Mouse (Mus musculus) stomach, embryonic 14.5 days (tissue): Measurements from ENCODE around the gene Cnih2. TPM values are rescaled to one million over a fixed set of nuclear protein-coding genes. Genes with fewer than 3 reads are reported as not detected.

Experiments used
- ATAC-seq: fragments of 200-750 bp; cut with Nextera tagmentation; 2 replicates; pipeline ENCODE4 v1.8.0; 2017; ENCODE audit warnings: low read depth, moderate TSS enrichment; ENCODE audit not compliant: insufficient number of reproducible peaks, insufficient read depth, low FRiP score
- H3K27ac ChIP-seq: fragments of 300-500 bp; sonication (generic); 2 replicates; pipeline ENCODE4 v1.5.1; 2014; ENCODE audit warnings: mild to moderate bottlenecking, low read length, moderate library complexity, mixed read lengths
- H3K27me3 ChIP-seq: fragments of 300-500 bp; sonication (generic); 2 replicates; pipeline ENCODE4 v1.6.1; 2014; ENCODE audit warnings: low read length, control low read depth, mixed read lengths; ENCODE audit not compliant: control insufficient read depth, insufficient read depth
- H3K36me3 ChIP-seq: fragments of 300-500 bp; sonication (generic); 2 replicates; pipeline ENCODE4 v1.6.1; 2014; ENCODE audit warnings: mild to moderate bottlenecking, control low read depth, low read length, moderate library complexity, mixed read lengths; ENCODE audit not compliant: control insufficient read depth, insufficient read depth
- H3K4me1 ChIP-seq: fragments of 300-500 bp; sonication (generic); 2 replicates; pipeline ENCODE4 v1.6.1; 2014; ENCODE audit warnings: low read length, control low read depth, mixed read lengths; ENCODE audit not compliant: control insufficient read depth, insufficient read depth
- H3K4me2 ChIP-seq: fragments of 300-500 bp; sonication (generic); replicated peaks from 2 replicates; pipeline ENCODE4 v1.6.1; 2014; ENCODE audit warnings: low read depth, low read length, control low read depth
- H3K4me3 ChIP-seq: fragments of 300-500 bp; sonication (generic); 2 replicates; pipeline ENCODE4 v1.5.1; 2014; ENCODE audit warnings: low read depth, low read length, control low read depth
- H3K9ac ChIP-seq: fragments of 300-500 bp; sonication (generic); replicated peaks from 2 replicates; pipeline ENCODE4 v1.6.1; 2014; ENCODE audit warnings: low read depth, mild to moderate bottlenecking, control low read depth, low read length, moderate library complexity, mixed read lengths
- H3K9me3 ChIP-seq: fragments of 300-500 bp; sonication (generic); 2 replicates; pipeline ENCODE4 v1.6.1; 2016; ENCODE audit warnings: low read depth, low read length, control low read depth; ENCODE audit not compliant: control insufficient read depth
- WGBS: fragments of 180-500 bp; shearing (Covaris S2); extraction: QIAGEN DNeasy Blood & Tissue Kit; methylation state at CpG from one replicate; pipeline ENCODE4 v1.1.7; 2014; 5-methylcytosine and 5-hydroxymethylcytosine counted together
- polyA plus RNA-seq: library from polyadenylated mRNA; unstranded; fragments of >200 nt; fragmentation: Nextera tagmentation; extraction: Ambion mirVana; gene quantifications from 2 replicates; pipeline ENCODE4 v1.2.1, GENCODE M21; 2014

Cnih2 gene
- polyA plus RNA-seq, 1 experiment from 2014 or later: 25.8 TPM

GRCm38 (mm10) chr19:5058801-5059771 lies 39.2 kb downstream of the Cnih2 start:
- peaks cover 31% of the 10 kb centered on the region for H3K4me1 ChIP-seq
- peak; percentile 40; the same call in 1 of the 2 replicates for ATAC-seq

DNA sequence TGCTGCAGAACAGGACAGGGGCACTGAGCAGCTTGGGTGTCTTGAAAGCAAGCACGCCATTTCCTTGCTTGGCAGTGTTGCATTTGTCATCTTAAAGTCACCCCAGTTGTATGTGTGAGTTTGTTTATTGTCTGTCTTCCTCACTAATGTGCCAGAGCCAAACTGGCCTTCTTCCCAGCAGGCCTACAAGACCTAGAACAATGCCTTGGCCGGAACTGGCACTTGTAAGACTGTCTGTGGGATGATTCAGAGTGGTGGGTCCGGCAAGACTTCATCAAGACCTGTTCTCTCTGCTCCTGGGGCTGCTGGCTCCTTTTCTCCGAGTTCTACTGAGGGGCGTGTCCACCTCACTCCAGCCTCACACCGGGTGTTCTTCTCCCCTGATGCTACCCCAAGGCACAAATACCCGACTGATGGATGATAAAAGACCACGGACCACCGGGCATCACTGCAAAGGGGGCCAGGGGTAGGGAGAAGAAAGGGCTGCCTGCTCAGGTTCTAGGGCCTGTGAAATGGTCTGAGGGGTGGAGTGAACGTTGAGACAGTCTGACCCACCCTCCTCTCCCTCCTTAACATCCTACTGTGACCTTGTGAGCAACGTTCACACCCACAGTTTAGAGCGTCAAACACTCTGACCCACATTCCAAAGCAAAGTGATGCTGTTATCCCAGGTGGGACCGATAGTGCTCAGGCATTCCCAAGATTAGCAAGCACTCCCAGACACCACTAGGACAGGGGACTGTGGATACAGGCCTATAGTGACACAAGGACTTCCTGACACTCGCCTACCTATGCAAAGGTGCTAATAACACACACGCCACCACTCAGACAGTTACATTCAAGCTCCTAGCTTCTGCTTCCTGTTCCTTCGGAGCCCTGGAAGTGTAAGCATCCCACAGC lies 40.2 kb downstream of the Cnih2 start:
- no peak for ATAC-seq

More at GRCm38 (mm10) chr19:5058801-5059771, 39.2 kb downstream of the Cnih2 start:
- 9% methylated on average over 10 of the region's 10 CpGs for WGBS
- Histone ChIP-seq H3K27ac (peak overlapping the region; percentile 66; the same call in 1 of the 2 replicates), H3K9ac (0 out of 2 replicates have a peak overlapping the region, but pooled peaks have one; percentile 7), H3K27me3 (no peaks in the 10 kb centered on the region), H3K4me2 (peak overlapping the region; percentile 14; the same call in 1 of the 2 replicates), H3K36me3 (no peaks in the 10 kb centered on the region), H3K9me3 (no peaks in the 10 kb centered on the region), H3K4me3 (no peak overlapping the region)

DNA sequence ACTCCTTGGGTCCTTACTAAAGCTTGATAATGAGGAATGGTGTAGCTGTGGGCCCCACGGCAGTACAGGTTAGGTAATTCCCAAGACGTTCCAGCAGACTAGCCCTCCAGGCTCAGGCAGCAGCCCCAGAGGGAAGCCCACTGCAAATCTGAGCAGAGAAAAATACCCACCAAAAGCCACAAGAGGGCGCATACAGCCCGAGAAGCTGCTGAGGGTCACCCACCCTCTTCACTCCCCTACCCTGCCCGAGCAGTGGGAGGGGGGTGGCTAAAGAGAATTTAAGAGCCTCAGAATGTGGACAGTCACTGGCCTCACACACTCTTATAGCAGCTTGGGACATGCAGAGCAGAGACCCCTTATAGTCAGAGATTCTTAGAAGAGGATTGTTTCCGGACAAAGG lies 42.1 kb downstream of the Cnih2 start:
- 6% methylated on average over 6 of the region's 6 CpGs for WGBS
- H3K9ac ChIP-seq: no peak overlapping the region
- H3K36me3 ChIP-seq: no peaks in the 10 kb centered on the region
- ATAC-seq: peak; percentile 38; the same call in 1 of the 2 replicates
- no peak overlapping the region for H3K27ac ChIP-seq
- peaks cover 31% of the 10 kb centered on the region for H3K4me1 ChIP-seq
- H3K4me3 ChIP-seq: no peak overlapping the region
- no peak overlapping the region for H3K4me2 ChIP-seq
- H3K9me3 ChIP-seq: no peaks in the 10 kb centered on the region
- 0 out of 2 replicates have a peak, but pooled peaks cover 8% of the 10 kb centered on the region for H3K27me3 ChIP-seq

More for the DNA sequence above, 40.2 kb downstream of the Cnih2 start:
- Histone ChIP-seq H3K4me2 (no peak overlapping the region), H3K9ac (no peak overlapping the region), H3K4me1 (peaks cover 31% of the 10 kb centered on the region), H3K27me3 (0 out of 2 replicates have a peak, but pooled peaks cover 4% of the 10 kb centered on the region), H3K36me3 (no peaks in the 10 kb centered on the region), H3K4me3 (no peak overlapping the region), H3K27ac (0 out of 2 replicates have a peak overlapping the region, but pooled peaks have one; percentile 45), H3K9me3 (no peaks in the 10 kb centered on the region)
- 22% methylated on average over 16 of the region's 16 CpGs for WGBS

DNA sequence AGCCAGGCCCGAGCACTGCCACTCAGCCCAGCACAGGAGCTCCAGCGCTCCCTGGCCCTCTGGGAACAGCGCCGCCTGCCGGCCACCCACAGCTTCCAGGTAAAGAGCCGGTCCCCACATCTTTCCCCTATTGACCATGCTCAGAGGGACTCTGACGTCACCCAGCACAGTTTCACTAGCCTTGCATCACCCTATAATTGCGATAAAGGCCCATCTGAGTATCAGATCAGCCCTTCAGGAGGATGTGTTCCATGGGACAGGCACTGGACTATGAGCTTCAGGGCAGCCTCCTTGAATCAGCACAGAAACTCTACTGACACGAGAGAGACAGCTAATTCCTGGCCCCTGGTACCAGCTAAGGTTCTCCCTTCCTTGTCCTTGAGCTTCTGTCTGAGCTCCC lies 44.4 kb downstream of the Cnih2 start:
- H3K4me3 ChIP-seq: no peak overlapping the region
- 22% methylated on average over 9 of the region's 9 CpGs for WGBS
- H3K4me1 ChIP-seq: peaks cover 18% of the 10 kb centered on the region
- H3K36me3 ChIP-seq: no peaks in the 10 kb centered on the region
- H3K27ac ChIP-seq: no peak overlapping the region
- no peak overlapping the region for H3K4me2 ChIP-seq
- ATAC-seq: no peak
- no peak overlapping the region for H3K9ac ChIP-seq
- H3K27me3 ChIP-seq: 0 out of 2 replicates have a peak, but pooled peaks cover 8% of the 10 kb centered on the region
- H3K9me3 ChIP-seq: no peaks in the 10 kb centered on the region

DNA sequence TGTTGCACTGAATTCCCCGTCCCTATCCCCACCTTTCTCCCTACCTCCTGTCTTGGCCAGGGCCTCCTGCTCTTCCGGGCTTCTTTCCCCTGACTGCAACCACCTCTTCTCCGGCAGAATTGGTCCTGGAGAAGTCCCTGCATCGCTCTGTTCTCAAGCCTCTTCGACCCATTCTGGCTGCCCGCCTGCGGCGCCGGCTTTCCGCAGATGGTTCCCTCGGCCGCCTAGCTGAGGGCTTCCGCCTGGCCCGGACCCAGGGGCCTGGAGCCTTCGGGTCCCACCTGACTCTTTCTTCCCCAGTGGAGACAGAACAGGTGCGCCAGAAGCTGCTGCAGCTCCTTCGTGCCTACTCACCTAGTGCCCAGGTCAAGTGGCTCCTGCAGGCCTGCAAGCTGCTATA lies 45.5 kb downstream of the Cnih2 start:
- ATAC-seq: no peak
- 0 out of 2 replicates have a peak, but pooled peaks cover 8% of the 10 kb centered on the region for H3K27me3 ChIP-seq
- no peak overlapping the region for H3K27ac ChIP-seq
- 0 out of 2 replicates have a peak, but pooled peaks cover 3% of the 10 kb centered on the region for H3K36me3 ChIP-seq
- no peak overlapping the region for H3K4me2 ChIP-seq
- H3K9me3 ChIP-seq: no peaks in the 10 kb centered on the region
- H3K4me3 ChIP-seq: no peak overlapping the region
- H3K9ac ChIP-seq: no peak overlapping the region
- H3K4me1 ChIP-seq: peaks cover 12% of the 10 kb centered on the region; the same call in 1 of the 2 replicates
- 69% methylated on average over 17 of the region's 17 CpGs for WGBS

DNA sequence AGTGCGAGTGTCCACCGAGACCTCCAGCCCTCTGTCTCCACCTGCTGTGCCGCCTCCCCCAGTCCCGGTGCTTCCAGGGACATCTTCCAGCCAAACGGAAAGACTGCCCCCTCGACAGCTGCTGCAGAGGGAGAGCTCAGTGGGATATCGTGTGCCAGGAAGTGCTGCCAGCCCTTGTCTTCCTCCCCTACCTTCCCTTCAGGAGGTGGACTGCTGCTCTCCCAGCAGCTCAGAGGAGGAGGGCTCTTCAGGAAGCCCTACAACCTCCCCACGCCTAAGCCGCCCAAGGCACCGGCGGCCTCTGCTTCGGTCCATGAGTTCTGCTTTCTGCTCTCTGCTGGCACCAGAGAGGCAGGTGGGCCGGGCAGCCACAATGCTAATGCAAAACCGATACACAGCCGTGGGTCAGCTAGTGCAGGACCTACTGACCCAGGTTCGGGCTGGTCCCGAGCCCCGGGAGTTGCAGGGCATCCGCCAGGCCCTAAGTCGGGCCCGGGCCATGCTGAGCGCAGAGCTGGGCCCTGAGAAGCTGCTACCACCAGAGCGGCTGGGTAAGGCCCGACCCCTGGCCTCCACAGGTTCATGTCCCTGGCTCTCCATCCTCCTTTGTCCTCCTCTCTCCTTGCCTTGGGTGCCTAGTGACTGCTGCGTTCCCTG lies 46.0 kb downstream of the Cnih2 start:
- no peak overlapping the region for H3K9ac ChIP-seq
- H3K36me3 ChIP-seq: peaks cover 4% of the 10 kb centered on the region; the same call in 1 of the 2 replicates
- WGBS: 46% methylated on average over 25 of the region's 25 CpGs
- peaks cover 12% of the 10 kb centered on the region; the same call in 1 of the 2 replicates for H3K4me1 ChIP-seq
- H3K27ac ChIP-seq: no peak overlapping the region
- no peak for ATAC-seq
- no peaks in the 10 kb centered on the region for H3K9me3 ChIP-seq
- 0 out of 2 replicates have a peak, but pooled peaks cover 8% of the 10 kb centered on the region for H3K27me3 ChIP-seq
- H3K4me3 ChIP-seq: no peak overlapping the region
- H3K4me2 ChIP-seq: no peak overlapping the region

DNA sequence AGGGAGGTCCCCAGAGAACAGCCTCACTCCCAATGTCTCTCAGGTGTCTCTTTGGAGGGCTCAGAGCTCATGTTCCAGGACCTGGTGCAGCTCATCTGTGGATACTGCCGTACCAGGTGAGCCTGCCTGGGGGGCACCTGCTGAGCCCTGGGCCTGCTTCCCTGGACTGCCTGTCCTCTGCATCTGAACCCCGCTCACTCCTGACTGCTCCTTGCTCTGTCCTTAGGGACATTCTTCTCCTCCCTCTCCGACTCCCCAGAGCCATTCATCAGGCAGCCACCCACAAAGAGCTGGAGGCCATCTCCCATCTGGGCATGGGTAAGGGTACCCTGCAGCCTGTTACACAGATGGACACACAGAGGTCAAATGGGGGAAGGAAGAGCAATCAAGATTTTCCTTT lies 46.8 kb downstream of the Cnih2 start:
- no peaks in the 10 kb centered on the region for H3K9me3 ChIP-seq
- peak overlapping the region; percentile 24; the same call in 1 of the 2 replicates for H3K4me3 ChIP-seq
- H3K27ac ChIP-seq: no peak overlapping the region
- peaks cover 5% of the 10 kb centered on the region; the same call in 1 of the 2 replicates for H3K36me3 ChIP-seq
- no peak for ATAC-seq
- H3K27me3 ChIP-seq: 0 out of 2 replicates have a peak, but pooled peaks cover 8% of the 10 kb centered on the region
- H3K9ac ChIP-seq: no peak overlapping the region
- peak overlapping the region; percentile 49 for H3K4me2 ChIP-seq
- 58% methylated on average over 3 of the region's 3 CpGs for WGBS
- H3K4me1 ChIP-seq: peaks cover 10% of the 10 kb centered on the region; the same call in 1 of the 2 replicates
